Mouse (Mus musculus) ovary, postnatal 36 days (tissue): ENCODE results near the gene Tulp2.

Experiments used
- DNase-seq: peaks from one replicate; pipeline ENCODE4 v3.0.0; 2022; ENCODE audit warnings: low spot score, mixed read lengths

Tulp2 gene

DNA sequence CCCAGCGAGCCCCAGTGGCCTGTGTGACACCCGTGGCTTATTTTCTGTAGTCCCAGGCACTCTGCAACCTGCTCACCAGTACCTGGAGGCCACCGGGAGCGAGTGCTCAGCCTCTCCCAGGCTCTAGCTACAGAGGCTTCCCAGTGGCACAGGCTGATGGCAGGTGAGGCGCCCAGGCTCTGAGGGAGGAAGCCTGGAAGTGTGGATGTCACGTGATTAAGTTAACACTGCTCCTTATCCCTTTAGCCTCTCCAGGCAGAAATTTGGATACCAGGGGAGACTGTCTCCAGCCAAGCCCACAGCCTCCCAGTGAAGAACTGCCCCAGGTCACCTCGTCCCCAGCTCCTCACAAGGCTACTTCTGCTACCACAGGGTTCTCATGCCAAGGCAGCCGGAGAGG, 71.8 kb downstream of the Tulp2 start:
- DNase-seq: no peak

DNA sequence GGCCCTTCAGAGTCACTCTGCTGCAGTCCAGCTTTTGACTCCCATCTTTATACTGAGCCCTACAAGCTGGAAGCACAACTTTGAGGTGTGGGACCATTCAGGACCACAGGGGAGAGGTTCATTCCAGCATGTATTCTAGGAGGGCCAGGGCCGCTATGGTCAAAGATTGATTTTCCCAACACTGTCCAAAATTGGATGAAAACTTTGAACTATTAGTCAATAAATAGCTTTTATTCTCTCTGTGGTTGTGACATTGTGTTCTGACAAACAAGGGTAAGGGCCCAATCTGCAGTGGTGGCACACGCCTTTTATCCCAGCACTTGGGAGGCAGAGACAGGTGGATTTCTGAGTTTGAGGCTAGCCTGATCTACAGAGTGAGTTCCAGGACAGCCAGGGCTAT, 72.3 kb downstream of the Tulp2 start:
- DNase-seq: no peak

DNA sequence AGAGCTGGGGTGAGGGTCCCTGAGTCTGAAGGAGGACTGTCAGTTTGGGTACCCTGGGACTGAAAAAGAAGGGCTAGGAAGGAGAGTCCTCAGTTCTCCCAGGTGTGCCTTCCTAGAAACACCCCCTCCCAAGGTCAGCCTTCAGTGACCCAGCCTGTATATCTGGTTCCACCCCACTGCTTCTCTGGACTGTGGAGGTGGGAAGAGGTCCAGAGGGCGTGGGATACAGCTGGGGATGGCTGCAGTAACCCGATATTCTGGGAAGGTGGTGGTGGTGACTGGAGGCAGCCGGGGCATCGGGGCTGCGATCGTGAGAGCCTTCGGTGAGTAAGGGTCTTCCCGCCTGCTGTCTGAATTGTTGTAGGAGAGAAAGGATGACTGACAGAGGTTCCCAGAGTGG, 73.1 kb downstream of the Tulp2 start, which contains the start of gene Hsd17b14:
Hsd17b14 (plus strand) TSS at position 150 of the 400 bp plus-strand sequence.
- DNase-seq: no peak

DNA sequence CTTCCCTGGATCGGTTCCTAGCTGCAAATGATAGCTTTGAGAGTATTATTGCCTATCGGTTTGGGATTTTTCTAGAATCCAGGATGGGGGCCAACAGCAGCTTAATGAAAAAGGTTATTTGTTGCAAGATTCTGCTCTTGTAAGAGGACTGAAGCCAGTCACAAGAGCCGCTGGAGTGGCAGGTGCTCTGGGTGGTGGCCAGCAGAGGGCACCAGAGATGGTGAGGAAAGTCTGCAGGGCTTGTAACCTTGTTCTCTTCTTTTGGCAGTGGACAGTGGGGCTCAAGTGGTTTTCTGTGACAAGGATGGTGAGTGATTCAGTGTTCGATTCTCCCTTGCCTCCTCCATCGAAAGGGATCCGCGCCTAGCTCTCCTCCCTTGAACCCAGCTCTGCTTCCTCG, 74.1 kb downstream of the Tulp2 start:
- peak; percentile 82 for DNase-seq

DNA sequence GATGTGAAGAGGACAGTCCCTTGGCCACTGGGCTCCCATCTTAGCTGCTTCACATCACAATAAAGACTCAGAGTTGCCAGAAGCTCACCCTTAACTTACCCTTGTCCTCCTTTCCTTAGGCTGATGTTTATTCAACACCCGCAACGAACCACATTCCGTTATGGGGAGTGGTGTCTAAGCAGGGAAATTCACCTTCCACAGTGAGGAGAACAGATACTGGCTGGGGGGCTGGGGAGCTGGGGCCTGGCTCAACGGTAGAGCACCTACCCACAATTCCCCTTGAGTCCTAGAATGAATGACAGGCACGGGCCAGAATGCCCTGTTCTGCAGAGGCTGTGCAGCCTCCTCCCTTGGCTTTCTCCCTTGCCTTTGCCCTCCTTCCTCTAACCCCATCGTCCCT, 77.2 kb downstream of the Tulp2 start:
- DNase-seq: no peak

DNA sequence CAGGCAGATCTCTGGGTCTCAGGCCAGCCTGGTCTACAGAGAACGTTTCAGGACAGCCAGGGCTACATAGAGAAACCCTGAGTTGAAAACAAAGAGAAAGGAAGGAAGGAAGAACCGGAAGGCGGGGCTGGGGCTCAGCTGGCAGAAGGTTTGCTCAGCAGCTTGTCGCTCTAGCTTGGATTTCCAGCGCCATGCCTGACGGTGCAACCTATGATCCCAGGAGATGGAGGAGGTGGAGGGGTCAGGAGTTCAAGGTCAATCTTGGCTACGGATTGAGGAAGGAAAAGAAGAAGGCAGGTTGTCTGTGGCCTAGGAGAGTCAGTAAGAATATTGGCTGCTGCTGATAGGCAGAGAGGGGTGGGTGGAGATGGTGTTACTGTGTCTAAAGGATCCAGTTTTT, 78.6 kb downstream of the Tulp2 start:
- DNase-seq: no peak

DNA sequence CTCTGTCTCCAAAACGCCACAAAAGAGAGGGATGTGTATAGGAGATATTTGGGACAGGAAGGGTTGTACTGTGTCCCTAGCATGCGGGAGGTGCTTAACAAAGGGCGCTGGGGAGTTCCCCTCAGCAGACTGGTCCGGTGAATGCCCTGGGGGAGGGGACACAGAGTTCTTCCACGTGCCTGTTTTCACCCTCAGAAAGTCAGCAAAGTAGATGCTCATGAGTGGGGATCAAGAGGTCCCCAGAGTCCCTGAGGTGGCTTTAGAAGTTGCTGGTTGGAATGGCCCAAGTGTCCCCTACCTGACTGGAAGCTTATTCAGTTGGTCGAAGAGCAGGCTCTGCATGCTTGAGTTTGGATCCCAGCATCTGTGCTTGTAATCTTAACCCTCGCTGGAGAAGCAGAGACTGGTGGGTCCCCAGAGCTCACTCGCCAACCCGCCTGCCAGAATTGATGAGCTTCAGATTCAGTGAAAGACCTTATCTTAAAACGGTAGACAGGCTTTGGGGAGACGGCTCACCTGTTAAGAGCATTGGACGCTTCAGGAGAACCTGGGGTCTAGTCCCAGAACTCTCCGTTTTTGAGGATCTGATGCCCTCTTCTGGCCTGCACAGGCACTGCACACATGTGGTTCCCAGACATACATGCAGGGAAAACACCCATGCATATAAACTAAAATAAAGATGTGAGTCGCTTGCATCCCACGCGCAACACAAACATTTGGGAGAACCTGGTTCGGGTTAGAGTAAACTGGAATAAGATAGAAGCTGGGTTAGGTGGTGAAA, 79.4 kb downstream of the Tulp2 start:
- DNase-seq: peak; percentile 74

DNA sequence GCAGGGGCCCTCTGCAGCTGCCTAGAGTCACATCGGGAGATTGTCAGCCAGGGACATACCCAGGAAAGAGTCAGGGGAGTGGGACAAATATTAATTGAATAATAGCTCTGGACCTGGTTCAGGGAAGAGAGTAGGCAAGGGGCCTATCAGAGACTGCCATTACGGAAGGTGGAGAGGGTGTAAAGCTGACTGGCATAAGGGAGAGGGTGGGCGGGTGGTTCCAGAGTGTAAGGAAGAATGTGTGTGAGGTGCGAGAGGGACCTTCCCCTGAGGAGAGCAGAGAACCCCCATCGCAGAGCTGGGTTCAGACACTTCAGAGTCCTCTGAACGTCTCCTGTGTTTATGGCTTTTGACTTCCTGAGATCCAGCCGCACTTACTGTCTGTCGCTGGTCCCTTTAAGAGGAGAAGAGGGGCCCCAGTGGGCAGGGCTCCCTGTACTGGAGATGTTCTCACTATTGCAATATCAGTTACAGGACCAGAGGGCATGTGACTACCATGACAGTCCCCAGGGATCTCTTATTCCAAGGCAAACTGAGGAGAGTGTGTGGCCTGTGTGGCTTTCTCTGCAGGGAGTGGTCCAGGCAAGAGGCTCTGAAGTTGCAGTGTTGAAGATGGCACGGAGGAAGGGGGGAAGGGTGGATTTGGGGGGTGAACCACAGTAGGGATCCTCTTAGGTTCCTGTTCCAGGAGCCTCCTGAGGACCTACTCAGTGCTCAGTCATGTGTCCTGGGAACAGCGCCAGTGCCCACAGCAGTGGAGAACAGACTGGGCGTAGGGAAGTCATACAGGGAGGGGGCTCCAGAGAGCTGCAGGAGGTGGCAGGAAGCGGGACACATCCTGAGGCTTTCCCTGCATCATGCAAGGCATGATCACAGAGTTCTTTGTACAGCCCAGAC, 80.2 kb downstream of the Tulp2 start:
- no peak for DNase-seq

DNA sequence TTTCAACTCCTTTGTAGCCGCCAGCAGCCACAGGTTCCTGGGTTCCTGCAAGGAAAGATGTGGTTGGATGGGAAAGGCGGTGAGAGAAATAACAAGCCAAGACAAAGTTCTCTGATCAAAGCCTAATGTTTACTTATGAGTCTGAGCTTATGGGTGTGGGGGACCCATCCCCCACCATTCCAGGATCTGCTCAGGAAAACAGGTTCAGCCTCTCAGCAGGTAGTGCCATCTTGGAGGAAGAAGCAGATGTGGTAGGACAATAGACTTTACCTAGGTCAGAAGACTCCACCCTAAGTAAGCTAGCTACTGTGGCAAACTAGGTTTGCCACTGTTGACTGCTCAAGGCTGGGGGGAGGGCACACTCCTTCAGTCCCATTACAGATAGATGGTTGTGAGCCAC, 83.1 kb downstream of the Tulp2 start:
- no peak for DNase-seq

DNA sequence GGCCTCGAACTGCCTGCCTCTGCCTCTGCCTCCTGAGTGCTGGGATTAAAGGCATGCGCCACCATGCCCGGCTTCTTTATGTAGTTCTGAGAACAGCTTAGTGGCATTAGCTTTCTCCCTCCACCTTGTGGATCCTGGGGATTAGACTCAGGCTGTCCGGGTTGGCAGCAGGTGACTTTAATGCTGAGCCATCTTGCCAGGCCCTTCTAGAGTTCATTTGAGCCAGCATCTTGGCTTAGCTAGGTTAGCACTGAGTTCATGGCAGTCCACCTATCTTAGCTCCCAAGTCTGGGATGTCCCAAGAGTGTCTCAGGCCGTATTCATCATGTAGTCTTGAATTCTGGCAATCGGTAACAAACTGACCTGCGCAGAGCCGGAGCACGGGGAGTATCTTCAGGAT, 83.8 kb downstream of the Tulp2 start:
- no peak for DNase-seq

DNA sequence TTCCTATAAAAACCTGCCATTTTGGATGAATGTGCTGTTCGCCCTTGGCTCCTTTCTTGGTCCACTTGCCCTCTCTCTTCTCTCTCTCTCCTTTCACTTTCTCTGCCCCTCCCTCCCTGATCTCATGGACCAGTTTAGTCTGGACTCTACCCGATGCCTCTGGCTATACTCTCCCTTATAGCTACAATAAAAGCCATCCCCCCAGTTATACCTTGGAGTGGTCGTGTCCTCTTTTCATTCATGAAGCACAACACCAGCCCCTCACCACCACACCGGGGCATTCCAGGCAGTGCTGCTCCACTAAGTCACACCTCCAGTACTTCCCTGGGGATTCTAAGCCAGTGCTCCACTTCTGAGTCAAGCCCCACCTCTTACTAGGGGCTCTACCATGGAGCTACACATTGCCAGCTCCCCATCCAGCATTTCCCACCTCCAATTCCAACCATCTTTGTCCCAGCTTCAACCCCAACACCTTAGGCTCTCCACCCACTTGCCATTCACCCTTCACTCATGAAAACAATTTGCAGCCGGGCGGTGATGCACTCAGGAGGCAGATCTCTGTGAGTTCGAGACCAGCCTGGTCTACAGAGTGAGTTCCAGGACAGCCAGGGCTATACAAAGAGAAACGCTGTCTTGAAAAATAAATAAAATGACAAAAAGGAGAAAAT, 85.6 kb downstream of the Tulp2 start:
- DNase-seq: no peak

DNA sequence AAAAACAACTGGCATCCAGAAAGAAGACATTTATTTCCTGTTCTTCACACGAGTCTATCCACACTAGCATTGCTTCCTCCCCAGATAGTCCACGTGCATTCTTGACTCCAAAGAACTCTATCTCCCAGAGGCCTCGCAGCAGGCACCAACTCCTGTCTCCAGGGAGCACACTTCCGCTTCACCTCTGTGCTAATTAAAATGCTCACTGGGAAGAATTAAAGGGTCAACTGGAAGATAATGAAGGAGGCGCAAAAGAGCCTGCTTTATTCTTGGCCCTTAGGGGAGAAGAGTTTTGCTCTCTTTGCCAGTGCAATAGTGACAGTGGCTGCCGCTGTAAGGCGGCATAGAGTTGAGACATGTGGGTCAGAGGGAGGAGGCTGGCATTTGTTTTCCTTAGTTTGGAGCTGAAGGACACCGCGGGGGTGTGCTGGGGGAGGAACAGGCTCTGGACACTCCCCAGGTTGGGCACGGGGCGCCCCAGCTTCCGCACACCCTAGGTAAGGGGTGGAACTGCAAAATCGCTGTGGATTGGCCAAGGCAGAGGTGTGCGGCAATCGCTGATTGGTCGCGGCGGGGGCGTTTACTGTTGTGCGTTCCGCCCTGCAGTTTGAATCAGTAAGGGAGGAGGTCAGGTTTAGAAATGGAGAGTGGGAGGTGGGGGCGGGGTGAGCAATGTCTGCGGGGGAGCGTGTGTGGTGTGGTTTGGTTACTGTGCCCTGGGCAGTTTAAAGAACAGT, 86.3 kb downstream of the Tulp2 start:
- DNase-seq: peak; percentile 93

DNA sequence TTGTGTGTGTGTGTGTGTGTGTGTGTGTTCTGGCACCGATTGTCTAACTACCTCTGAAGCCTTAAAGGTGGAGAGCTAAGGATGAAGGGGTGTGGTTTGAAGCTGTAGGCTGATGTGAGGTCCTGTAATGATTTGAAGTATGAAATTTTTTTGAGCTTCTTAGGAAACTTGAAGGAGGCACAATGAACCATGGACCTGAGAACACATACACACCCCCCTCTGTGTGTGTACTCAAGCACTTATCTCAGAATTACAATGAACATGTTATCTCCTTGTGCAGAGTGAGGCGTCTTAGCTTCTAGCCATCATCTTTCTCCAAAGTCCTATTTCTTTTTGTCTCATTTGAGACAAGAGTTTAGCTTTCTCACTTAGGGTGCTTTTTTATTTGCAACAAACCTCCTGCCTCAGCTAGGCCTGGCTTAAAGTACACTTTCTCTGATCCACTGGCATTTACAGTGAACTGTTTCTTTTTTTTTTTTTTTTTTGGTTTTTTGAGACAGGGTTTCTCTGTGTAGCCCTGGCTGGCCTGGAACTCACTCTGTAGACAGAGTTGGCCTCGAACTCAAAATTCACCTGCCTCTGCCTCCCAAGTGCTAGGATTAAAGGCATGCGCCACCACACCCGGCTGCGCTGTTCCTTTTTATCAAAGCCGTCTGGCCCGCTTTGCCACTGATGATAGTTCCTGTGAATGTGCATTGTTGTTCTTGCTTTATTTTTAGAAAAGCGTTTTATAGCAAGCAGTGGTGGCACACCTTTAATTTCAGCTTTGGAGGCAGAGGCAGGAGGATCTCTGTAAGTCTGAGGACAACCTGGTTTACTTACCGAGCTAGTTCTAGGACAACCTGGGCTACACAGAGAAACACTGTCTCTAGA, 87.2 kb downstream of the Tulp2 start:
- no peak for DNase-seq

DNA sequence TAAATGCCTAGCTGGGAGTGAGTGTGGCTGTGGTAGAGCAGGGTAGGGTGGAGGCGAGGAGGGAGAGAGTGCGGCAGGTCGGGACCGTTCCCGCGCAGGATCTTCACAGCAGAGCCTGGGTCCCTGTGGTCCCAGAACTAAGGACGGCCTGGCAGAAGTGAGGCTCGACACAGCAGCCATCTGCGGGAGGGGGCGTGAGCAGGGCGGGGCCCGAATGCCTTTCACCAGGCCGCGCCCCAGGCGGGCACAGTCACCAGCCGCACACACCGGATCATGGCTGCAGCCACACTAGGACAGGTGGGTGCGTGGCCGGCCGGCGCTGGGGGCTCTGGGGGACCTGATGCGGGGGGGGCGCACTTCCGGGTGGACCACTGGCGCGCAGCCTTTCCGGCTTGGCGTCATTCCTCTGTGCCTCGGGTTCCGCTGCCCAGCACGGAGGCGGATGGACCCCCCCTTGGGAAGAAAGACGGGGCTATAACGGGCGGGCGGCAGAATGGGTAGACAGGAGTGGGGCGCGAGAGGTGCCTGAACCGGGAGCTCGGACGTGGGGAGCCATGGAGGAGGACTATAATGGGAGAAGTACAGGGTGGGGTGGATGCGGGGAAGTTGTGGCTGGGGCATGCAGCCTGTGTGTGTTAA, 88.5 kb downstream of the Tulp2 start, which contains the start of gene Bcat2:
Bcat2 (plus strand) TSS at position 51 of the 639 bp plus-strand sequence.
- DNase-seq: peak; percentile 82

DNA sequence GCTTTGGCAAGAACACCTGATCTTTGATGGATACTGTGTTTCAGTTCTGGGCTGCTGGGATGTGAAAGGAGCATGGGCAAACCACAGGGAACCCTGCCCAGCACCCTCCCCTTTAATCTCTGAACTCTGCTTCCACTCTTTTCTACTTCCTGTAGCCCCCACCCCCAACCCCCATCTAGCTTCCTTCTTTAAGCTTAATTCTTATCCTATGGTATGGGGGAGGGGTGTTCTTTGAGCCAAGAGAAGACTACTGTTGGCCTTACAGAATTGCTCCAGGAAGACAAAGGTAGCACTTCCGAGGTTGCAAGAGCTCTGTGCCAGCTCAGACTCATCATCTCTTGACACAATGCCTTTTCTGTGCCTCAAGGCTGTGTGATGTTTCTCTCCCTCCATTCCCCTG, 90.3 kb downstream of the Tulp2 start:
- DNase-seq: no peak
